Mouse (Mus musculus): Measurements from ENCODE around the gene Rpn2.

DNA sequence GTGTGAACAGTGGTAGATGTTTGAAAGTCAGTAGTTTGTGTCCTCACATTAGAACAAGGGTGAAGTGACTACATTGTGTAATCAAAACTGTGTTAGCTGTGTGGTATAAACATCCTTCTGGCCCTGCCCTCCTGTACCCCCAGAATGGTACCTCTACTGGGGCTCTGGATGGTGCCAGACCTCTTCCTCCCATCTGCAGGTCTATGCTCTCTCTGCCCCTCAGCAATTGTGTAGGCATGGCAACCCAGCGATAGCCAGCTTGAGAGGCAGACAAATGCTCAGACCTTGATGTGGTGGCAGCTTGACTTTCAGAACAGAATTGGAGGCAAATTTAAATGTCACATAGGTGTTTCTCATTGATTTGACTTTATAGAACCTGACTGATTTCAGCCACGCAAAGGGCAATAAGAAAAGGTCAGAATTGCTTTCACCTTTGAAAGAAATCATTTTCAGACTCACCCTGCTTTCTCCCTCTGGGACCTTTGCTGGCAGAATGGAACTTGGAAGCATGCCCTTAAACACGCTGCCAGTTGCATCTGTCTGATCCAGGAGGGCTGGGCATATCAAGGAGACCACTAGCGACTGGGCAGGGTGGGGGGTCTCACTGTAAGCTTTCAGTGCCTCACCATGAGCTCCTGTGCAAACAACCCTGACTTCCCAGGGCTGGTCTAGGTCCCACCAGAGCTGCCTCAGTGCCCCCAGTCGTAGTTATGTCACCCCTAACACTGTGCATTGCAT lies 43.4 kb downstream of the Rpn2 start:
- no peak for TF ChIP-seq CTCF (IDR thresholded peaks at IDR 0.05; ENCODE audit: low read depth)
- no peak for TF ChIP-seq EP300 (IDR thresholded peaks at IDR 0.05; ENCODE audit: low read depth)

Data from liver, postnatal 0 days (tissue).